Mouse (Mus musculus) stomach, postnatal 0 days (tissue): ENCODE results near the gene Cth.

ENCODE experiments used
- CTCF ChIP-seq: IDR thresholded peaks from 2 replicates; pipeline ENCODE4 v1.5.1; 2016; ENCODE audit warnings: antibody characterized with exemption, low read depth, mild to moderate bottlenecking, moderate library complexity
- EP300 ChIP-seq: optimal IDR thresholded peaks from 2 replicates; pipeline ENCODE3; 2016; ENCODE audit warnings: antibody characterized with exemption

- no peak for TF ChIP-seq CTCF
- TF ChIP-seq EP300, result no peak
These were observed 30.6 kb upstream of the Cth start for GRCm38 (mm10) chr3:157955466-157955865.
